Mouse (Mus musculus) brown adipose tissue, adult 24 weeks (tissue): ENCODE measurements at regions not wholly inside any gene's neighbourhood (a gene's known extent, or its start where the extent isn't known, plus 50 kb on each side); places are given as distances from the start of the nearest gene placed in this dataset.

Experiments
- H3K27ac ChIP-seq: fragments of 200-500 bp; replicated peaks from 2 replicates; pipeline ENCODE4 v1.5.1; 2012; ENCODE audit warnings: low read depth, mild to moderate bottlenecking, low read length
- H3K4me1 ChIP-seq: fragments of 200-500 bp; 2 replicates; pipeline ENCODE4 v1.6.1; 2012; ENCODE audit warnings: low read length, mixed read lengths; ENCODE audit not compliant: control insufficient read depth, insufficient read depth, insufficient read length
- H3K4me3 ChIP-seq: fragments of 200-500 bp; 2 replicates; pipeline ENCODE4 v1.5.1; 2012; ENCODE audit warnings: low read depth, mild to moderate bottlenecking, low read length, moderate library complexity; ENCODE audit not compliant: insufficient read depth

DNA sequence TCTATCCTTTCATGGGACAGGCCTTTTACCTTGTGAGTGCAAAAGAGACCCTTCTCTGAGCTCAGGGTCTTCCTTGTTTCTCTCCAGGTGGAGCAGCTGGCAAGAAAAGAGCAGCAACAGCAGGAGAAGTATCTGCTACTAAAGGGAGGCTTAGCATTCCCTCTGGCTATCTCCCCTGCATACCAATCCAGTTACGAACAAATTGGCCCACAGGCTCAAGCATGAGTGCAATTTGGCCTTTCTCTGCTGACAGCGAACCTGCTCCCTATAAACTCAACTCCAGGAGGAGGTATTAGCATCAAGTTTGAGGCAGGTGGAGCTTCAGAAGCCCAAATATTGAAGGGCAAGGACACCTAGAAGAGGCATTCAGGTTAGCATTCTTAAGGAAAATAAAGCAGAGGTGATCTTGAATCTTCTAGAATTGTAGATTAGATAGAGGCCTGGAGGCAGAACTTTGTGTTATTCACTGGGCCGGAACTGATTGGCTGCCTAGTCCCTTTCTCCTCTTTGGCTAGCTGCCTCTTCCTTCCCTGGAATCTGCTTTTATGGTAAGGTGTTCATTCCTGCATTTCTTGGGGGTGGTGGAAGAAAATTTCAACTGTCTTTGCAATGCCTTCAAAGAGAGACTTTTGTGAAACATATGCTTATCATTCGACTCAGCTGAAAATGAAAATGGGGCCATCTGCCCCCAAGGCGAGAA, 312.0 kb upstream of the Gm15217 start:
- Histone ChIP-seq H3K4me1 (no peaks in the 10 kb centered on the region), H3K4me3 (no peak overlapping the region), H3K27ac (no peak overlapping the region)

DNA sequence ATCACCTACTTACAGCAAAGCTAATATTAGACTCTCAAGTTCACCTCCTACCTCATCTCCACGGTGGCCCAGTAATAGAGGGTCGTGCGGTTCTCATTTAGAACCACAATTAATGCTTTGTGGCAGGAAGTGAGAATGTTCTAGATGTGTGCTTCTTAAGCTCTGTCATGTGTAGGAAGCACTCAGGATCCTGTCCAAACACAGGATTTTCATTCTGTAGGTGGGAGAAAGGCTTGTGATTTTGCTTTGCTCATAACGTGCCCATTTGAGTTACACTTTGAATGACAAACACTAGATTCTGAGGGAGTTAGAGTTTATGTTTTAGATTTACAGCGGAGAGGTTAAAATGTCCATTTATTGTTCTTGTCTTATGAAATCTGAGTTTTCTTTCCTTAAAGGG, 308.0 kb upstream of the Gm15217 start:
- Histone ChIP-seq H3K4me1 (no peaks in the 10 kb centered on the region), H3K4me3 (no peak overlapping the region), H3K27ac (no peak overlapping the region)

DNA sequence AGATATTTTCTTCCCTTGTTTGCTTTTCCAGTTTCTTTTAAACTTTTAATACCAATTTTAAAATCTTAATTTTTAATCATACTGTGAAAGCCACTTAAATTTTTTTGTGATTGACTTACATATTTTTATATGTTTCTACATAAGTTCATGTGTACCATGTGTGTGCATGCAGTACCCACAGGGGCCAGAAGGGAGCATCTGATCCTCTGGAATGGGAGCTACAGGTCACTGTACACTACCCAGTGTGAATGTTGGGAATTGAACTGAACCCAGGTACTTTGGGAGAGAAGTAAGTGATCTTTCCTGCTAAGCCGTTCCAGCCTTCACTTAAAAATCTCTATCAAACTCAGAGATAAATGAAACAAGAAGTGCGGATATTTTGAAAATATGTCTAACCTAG, 302.5 kb upstream of the Gm15217 start:
- Histone ChIP-seq H3K4me1 (no peaks in the 10 kb centered on the region), H3K27ac (no peak overlapping the region), H3K4me3 (no peak overlapping the region)

DNA sequence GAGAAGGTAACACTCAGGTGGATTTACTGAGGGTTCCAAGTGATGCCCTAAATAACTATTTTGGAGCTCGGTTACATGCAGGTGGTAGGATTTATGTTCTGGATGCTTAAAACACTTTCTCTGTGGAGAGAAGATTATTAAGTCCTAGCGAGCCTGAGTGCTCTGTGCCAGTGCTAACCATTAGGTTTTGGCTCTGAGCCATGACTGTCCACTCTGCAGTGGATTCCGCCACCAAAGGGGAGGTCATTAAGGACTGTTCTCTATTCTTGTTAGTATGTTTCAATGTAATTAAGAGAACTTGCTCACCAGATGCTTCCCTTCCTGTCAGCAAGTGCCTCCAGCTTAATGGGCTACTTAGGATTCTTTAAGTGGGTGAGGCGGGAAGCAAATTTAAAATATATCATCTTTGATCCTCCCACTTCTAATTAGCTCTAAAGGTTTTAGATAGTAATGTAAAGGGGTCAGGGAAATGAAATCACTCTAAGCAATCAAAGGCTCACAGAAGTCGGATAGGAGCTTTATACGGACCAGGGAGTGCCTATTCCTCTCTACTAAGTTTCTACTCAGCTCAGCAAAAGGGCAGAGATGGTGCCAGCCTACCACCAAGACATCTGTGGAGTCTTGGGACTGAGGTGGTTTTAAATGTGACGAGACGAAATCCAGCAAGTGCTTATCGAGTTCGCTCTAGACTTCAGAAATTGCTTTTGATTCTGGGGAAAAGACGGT, 301.6 kb upstream of the Gm15217 start:
- no peaks in the 10 kb centered on the region for H3K4me1 ChIP-seq
- H3K4me3 ChIP-seq = no peak overlapping the region
- H3K27ac ChIP-seq = no peak overlapping the region

DNA sequence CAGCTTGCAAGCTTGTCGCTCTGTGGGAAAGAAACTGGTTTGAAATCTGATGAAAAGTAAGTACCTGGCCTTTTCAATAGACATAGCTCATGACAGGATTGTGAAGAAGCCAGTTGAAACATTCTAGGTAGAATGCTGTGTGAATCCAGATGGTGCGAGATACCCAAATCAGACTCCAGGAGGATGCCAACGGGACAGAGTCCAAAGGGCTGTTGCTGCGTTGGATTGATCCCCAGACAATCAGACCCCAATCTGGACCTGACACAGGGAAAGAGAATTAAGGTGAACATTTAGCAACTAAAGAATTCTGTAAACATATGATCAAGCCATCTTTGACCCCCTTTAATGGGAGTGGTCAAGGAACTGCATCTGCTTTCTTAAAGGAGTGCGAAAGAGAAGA, 296.6 kb upstream of the Gm15217 start:
- Histone ChIP-seq H3K27ac (no peak overlapping the region), H3K4me3 (no peak overlapping the region), H3K4me1 (no peaks in the 10 kb centered on the region)

DNA sequence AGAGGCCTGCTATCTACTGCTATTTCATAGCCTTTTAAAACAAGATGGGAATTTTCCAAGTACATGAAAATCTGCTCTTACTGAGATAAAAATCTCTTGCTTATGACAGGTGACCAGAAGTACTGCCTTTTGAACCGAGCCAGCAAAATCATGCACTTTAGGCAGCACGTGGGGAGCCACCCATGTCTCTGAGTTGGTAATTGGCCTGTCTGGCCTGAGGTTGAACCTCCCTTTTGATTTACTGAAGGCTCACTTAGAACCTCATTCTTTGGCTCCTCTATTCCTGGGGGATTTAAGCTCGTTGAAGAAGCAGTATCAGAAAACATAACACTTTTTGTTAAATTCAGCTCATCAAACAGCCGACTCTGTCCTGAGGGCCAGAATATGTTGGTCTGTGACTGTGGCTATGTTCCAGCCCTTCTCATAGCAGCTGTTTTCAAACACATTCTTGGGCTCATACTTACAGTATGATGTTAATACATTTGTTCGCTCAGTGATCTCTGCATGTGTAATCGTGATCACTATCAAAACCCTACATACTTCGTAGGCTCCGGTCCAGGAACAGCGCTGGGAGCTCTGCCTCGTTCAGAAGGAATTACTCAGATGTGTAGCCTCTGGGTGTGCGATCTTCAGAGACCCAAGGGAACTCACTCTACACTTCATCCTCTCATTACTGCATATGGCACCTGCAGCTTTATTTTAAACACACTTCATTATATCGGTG, 290.1 kb upstream of the Gm15217 start:
- Histone ChIP-seq H3K4me1 (no peaks in the 10 kb centered on the region), H3K27ac (no peak overlapping the region), H3K4me3 (no peak overlapping the region)

DNA sequence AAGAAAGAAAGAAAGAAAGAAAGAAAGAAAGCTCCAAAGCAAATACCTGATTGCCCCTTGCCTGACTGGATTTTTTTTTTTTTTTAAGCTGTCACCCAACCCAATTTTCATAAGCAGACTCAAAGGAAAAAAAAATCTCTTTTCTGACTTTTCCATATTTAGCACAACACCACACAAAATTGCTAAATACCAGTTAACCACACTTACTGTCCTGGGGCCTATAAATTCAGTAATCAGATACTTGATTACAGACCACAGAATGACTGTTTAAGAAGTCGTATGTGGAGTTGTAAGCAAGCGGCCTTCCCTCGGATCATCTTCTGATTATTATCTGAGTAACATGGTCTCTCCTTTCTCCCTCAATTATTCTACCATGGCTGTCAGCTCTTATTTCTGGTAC, 263.3 kb upstream of the Gm15217 start:
- Histone ChIP-seq H3K27ac (no peak overlapping the region), H3K4me3 (no peak overlapping the region), H3K4me1 (no peaks in the 10 kb centered on the region)

DNA sequence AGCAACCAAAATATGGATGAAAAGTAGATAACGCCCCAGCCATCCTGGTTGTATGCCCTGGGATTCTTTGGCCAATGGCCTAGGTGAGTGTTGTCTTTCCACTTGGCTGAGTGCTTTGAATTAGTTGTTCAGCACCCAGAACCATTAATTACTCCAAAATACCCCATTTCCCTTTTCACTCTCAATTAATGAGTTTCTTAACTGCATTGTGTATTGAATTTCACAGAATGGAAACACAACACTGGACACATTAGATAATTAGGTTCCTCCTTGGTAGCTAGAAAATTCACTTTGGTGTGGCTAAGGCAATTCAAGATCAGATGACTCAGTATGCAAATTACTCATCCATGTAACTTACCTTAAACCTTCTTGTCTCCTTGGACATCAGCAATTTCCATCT, 252.7 kb upstream of the Gm15217 start:
- no peaks in the 10 kb centered on the region for H3K4me1 ChIP-seq
- H3K27ac ChIP-seq = no peak overlapping the region
- no peak overlapping the region for H3K4me3 ChIP-seq

DNA sequence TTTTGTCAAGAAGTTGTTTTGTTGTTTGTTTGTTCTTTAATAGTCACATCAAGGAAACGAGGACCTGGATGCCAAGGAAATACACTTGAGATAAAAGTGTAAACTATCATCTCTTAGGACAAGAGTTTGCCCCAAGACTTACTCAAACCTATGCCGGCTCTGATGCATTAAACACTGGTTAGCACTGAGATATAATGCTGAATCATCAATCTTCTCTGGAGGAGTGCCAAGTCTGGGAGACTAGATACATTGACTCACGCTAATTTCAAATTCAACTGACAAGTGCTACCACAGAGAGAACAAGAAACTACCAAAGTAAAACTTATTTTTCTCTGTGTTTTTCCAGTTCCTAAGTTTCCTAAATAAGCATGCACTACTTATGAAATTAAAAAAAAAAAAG, 249.5 kb upstream of the Gm15217 start:
- Histone ChIP-seq H3K27ac (no peak overlapping the region), H3K4me1 (no peaks in the 10 kb centered on the region), H3K4me3 (no peak overlapping the region)

DNA sequence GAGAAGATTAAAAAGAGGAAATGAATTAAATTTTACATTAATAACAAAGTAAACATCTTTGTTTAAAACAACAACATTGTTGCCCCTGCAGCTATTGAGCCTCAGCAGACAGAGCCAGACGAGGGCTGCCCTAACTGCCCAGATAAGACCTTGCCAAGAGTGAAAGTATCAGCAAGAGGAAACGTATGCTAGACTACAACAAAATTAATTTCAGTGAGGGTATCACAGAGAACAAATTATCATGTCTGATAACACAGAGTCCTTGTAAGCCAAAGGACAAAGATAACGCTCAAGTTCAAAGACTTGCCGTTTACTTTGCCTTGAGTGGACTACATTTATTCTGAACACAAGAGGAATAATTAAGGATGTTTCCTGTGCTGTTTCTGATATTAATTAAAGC, 235.0 kb upstream of the Gm15217 start:
- Histone ChIP-seq H3K4me1 (peaks cover 4% of the 10 kb centered on the region; the same call in 1 of the 2 replicates), H3K4me3 (no peak overlapping the region), H3K27ac (no peak overlapping the region)

DNA sequence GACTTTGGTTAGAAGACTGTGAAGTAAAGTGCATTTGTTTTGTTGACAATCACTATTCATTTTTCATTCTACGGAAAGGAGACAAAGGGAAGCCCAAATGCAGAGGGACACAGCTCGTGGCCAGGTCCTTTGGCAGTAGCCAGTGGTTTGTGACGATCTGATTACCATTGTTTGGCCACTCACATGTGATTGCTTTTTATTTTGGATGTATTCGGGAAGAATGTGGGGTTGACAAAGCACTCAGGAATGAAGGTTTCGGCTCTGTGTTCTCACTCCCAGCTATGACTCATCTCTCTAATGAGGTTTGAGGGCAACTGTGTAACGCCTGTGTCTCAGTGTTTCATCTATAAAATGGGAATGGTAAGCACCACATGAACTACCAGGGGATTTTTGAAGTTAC, 234.5 kb upstream of the Gm15217 start:
- Histone ChIP-seq H3K27ac (no peak overlapping the region), H3K4me1 (peaks cover 4% of the 10 kb centered on the region; the same call in 1 of the 2 replicates), H3K4me3 (no peak overlapping the region)

DNA sequence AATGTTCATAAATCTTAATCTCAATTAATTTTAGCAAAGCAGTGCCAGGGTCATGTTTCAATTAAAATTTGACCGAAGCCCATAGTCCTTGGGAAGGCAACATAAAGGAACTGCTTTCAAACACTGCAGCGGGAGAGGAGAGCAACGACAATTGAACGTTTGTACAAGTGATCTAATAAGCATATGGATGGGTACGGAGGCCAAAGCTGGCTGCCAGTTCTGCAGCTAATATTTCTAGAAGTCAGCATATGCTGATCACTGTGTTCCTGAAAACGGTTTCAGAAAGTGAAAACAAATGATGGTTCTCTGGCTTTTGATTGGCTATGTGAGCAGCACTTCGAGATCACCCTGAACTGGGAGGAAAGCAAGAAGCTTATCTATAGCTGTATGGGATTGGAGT, 233.6 kb upstream of the Gm15217 start:
- Histone ChIP-seq H3K27ac (no peak overlapping the region), H3K4me3 (no peak overlapping the region), H3K4me1 (peaks cover 4% of the 10 kb centered on the region; the same call in 1 of the 2 replicates)

DNA sequence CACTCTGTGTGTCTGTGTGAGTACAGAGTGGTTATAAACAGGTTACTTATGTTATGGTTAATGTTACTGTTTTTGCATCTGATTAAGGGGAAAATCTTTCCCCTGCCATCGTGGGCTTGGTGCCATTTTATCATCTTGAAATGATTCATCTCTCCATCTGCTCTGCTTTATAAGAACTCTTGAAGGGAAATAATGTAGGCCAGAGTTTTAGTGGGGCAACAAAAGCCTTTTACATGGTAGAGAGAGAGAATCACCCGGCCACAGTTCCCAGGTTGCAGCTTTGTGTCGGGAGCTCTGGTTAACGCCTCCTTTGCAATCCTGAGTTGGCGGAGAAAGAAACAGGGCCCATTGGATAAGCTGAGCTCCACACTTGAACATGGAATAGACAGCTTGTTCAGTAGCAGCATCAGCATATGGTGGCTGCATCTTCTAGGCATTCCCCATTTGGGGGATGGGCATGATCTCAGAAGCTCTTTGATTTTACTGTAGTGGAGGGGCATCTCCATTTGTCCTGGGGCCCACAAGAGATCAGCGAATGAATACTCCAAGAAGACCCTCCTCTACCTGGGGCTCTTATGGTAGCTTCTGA, 230.0 kb upstream of the Gm15217 start:
- Histone ChIP-seq H3K4me3 (no peak overlapping the region), H3K27ac (no peak overlapping the region)

DNA sequence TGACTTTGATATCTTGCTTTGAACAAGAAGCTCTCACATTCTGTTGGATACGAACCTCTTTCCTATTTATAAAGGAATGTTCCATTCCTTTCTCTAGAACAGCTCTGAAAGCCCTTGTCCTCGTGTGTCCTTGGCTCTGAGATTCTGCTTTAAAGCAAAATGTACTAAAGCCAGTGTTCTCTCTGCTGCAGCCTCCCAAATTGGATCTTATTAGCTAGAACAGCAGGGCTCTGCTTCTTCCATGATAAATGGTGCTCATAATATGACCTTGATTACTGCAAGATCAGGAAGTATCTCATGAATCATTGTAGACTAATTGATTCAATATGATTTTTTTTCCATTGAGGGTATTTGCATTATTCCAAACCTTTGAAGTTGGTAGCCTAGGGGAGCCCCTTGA, 220.5 kb upstream of the Gm15217 start:
- Histone ChIP-seq H3K4me3 (no peak overlapping the region), H3K27ac (no peak overlapping the region), H3K4me1 (no peaks in the 10 kb centered on the region)

More for the DNA sequence above, 230.0 kb upstream of the Gm15217 start:
- peaks cover 4% of the 10 kb centered on the region; the same call in 1 of the 2 replicates for H3K4me1 ChIP-seq

DNA sequence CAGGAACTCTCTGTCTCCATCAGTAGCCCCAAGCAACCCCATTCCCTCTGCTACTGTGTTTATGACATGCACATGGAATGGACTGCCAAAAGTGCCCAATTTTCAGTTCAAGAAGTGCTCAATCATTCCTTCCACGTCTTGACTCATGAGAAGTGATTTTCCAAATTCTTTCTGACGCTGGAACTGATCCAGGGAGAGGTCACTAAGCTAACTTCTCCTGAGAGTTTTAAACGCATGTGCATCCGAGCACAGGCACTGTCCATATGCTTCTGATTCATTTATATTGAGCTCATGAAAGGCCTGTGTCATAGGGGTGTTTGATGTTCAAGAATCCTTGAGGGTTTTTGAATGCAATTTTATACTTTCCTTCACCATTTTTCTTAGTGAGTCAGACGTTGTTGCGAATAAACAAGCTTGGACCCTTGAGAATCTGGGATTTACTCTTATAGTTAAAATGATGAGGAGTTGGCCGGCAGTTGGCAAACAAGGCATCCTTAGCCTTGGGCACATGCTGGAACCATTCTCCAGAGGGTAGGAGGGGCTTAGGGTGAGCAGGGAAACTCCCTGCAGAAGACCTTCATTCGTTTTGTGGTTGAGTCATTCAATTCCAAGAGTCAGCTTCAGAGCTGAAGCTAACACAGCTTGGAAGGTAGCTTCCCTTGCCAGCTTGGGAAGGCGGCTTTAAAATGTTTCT, 206.9 kb upstream of the Gm15217 start:
- Histone ChIP-seq H3K4me3 (no peak overlapping the region), H3K4me1 (no peaks in the 10 kb centered on the region), H3K27ac (no peak overlapping the region)
